Mouse (Mus musculus) neural tube, embryonic 11.5 days (tissue): ENCODE measurements around the gene Fam222a. TPM values are rescaled to one million over a fixed set of nuclear protein-coding genes. Genes with fewer than 3 reads are reported as not detected.

Experiments
- ATAC-seq: fragments of 200-750 bp; cut with Nextera tagmentation; 2 replicates; pipeline ENCODE4 v1.8.0; 2017; ENCODE audit warnings: moderate number of reproducible peaks, mild to moderate bottlenecking, moderate TSS enrichment, moderate library complexity; ENCODE audit not compliant: insufficient read depth, low FRiP score, low TSS enrichment
- DNase-seq: peaks from one replicate; pipeline ENCODE4 v3.0.0-alpha.2; 2015; ENCODE audit warnings: low spot score
- H3K27ac ChIP-seq: fragments of 300-500 bp; sonication (generic); 2 replicates; pipeline ENCODE4 v1.5.1; 2014; ENCODE audit warnings: low read depth, mild to moderate bottlenecking, low read length
- H3K27me3 ChIP-seq: fragments of 300-500 bp; sonication (generic); 2 replicates; pipeline ENCODE4 v1.6.1; 2014; ENCODE audit warnings: mild to moderate bottlenecking, low read length, mixed read lengths; ENCODE audit not compliant: control insufficient read depth, insufficient read depth
- H3K36me3 ChIP-seq: fragments of 300-500 bp; sonication (generic); 2 replicates; pipeline ENCODE4 v1.6.1; 2014; ENCODE audit warnings: mild to moderate bottlenecking, low read length, moderate library complexity, mixed read lengths; ENCODE audit not compliant: control insufficient read depth, insufficient read depth
- H3K4me1 ChIP-seq: fragments of 300-500 bp; sonication (generic); 2 replicates; pipeline ENCODE4 v1.6.1; 2014; ENCODE audit warnings: low read length, mixed read lengths; ENCODE audit not compliant: control insufficient read depth, insufficient read depth
- H3K4me2 ChIP-seq: fragments of 300-500 bp; sonication (generic); 2 replicates; pipeline ENCODE4 v1.6.1; 2014; ENCODE audit warnings: low read depth, mild to moderate bottlenecking, moderate library complexity
- H3K4me3 ChIP-seq: fragments of 300-500 bp; sonication (generic); 2 replicates; pipeline ENCODE4 v1.5.1; 2014; ENCODE audit warnings: low read depth, low read length
- H3K9ac ChIP-seq: fragments of 300-500 bp; sonication (generic); 2 replicates; pipeline ENCODE4 v1.6.1; 2014; ENCODE audit warnings: mild to moderate bottlenecking, low read length
- H3K9me3 ChIP-seq: fragments of 300-500 bp; sonication (generic); 2 replicates; pipeline ENCODE4 v1.6.1; 2016; ENCODE audit warnings: low read length; ENCODE audit not compliant: control insufficient read depth
- WGBS: fragments of 180-500 bp; shearing (Covaris S2); extraction: QIAGEN DNeasy Blood & Tissue Kit; methylation state at CpG from one replicate; pipeline ENCODE4 v1.1.7; 2014; 5-methylcytosine and 5-hydroxymethylcytosine counted together
- polyA plus RNA-seq: library from polyadenylated mRNA; unstranded; fragments of >200 nt; fragmentation: Nextera tagmentation; extraction: Ambion mirVana; gene quantifications from 2 replicates; pipeline ENCODE4 v1.2.1, GENCODE M21; 2014

Gene Fam222a
- polyA plus RNA-seq, 1 experiment from 2014 or later, result 7.5 TPM

DNA sequence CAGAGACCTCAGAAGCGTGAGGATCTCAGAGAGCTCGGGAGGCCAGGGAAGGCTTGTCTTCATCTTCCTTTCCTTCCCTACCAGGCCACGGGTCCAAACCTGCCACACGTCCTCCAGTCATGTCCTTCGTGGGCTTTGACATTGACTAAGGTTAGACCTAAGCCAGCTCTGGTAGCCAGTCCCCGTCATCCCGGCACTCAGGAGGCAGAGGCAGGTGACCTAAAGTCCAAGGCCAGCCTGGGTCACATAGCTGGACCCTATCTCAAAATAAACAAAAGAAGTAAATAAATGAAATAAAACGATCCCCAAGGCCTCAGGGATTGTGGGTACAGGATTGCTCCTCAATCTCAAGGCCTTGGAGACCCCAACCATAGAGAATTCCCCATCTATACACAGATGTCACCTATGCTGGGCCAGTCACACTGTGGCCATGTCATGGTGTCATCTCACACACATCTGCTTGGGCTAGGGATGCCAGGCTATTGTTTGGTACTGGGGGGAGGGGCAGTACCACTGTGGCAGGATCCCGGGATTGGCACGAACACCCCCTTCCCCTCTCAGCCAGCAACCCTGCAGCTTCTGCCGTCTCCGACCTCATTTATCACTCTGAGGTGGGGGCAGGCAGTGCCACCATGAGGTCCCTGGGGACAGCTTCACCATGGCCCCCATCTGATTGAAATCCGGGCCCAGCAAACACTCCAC is 15.2 kb upstream of the Fam222a start:
- Histone ChIP-seq H3K36me3 (no peaks in the 10 kb centered on the region), H3K9me3 (peaks cover 3% of the 10 kb centered on the region), H3K9ac (no peak overlapping the region), H3K4me3 (no peak overlapping the region), H3K27ac (no peak overlapping the region), H3K27me3 (no peaks in the 10 kb centered on the region), H3K4me1 (peaks cover 16% of the 10 kb centered on the region), H3K4me2 (no peak overlapping the region)
- DNase-seq (no peak), ATAC-seq (no peak)
- 69% methylated on average over 13 of the region's 13 CpGs for WGBS

GRCm38 (mm10) chr5:114553706-114554105 is 14.1 kb upstream of the Fam222a start:
- WGBS, result 49% methylated on average over 8 of the region's 8 CpGs

DNA sequence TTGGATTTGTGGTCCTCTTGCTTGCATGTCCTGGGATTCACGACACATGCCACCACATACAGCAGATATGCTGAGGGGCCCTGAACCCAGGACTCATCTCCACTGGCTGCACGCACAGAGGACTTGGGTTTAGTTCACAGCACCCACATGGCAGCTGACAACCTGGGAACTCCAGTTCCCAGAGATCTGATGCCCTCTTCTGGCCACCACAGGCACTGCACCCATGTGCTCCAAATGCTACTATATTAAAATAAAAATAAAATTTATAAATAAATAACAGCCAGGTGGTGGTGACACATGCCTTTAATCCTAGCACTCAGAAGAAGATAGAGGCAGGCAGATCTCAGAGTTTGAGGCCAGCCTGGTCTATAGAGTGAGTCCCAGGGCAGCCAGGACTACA is 12.4 kb upstream of the Fam222a start:
- Histone ChIP-seq H3K36me3 (no peaks in the 10 kb centered on the region), H3K9ac (no peak overlapping the region), H3K27ac (no peak overlapping the region), H3K4me2 (no peak overlapping the region), H3K4me1 (peaks cover 18% of the 10 kb centered on the region), H3K27me3 (no peaks in the 10 kb centered on the region), H3K4me3 (no peak overlapping the region), H3K9me3 (peaks cover 3% of the 10 kb centered on the region)
- no peak for ATAC-seq
- whole genome bisulfite sequencing, result 97% methylated on average over 2 of the region's 2 CpGs
- no peak for DNase-seq

More at GRCm38 (mm10) chr5:114553706-114554105, 14.1 kb upstream of the Fam222a start:
- Histone ChIP-seq H3K27me3 (no peaks in the 10 kb centered on the region), H3K4me3 (no peak overlapping the region), H3K36me3 (no peaks in the 10 kb centered on the region), H3K4me1 (peaks cover 18% of the 10 kb centered on the region), H3K9ac (no peak overlapping the region), H3K27ac (no peak overlapping the region), H3K4me2 (no peak overlapping the region), H3K9me3 (peaks cover 3% of the 10 kb centered on the region)
- ATAC-seq (no peak), DNase-seq (no peak)

- Histone ChIP-seq H3K27me3 (no peaks in the 10 kb centered on the region), H3K36me3 (no peaks in the 10 kb centered on the region), H3K9me3 (peaks cover 3% of the 10 kb centered on the region), H3K9ac (no peak overlapping the region), H3K4me1 (peaks cover 15% of the 10 kb centered on the region), H3K4me3 (no peak overlapping the region), H3K4me2 (no peak overlapping the region), H3K27ac (no peak overlapping the region)
- ATAC-seq (no peak), DNase-seq (no peak)
- WGBS, result 80% methylated on average over 11 of the region's 11 CpGs
Observed at GRCm38 (mm10) chr5:114556109-114556508, 11.7 kb upstream of the Fam222a start.

- H3K9me3 ChIP-seq, result peaks cover 3% of the 10 kb centered on the region
- H3K9ac ChIP-seq, result no peak overlapping the region
- peaks cover 8% of the 10 kb centered on the region for H3K4me1 ChIP-seq
- H3K36me3 ChIP-seq, result no peaks in the 10 kb centered on the region
- H3K27ac ChIP-seq, result no peak overlapping the region
- ATAC-seq (no peak), DNase-seq (no peak)
- no peak overlapping the region for H3K4me3 ChIP-seq
- H3K27me3 ChIP-seq, result no peaks in the 10 kb centered on the region
- H3K4me2 ChIP-seq, result no peak overlapping the region
- WGBS, result 60% methylated on average over 20 of the region's 20 CpGs
Observed at GRCm38 (mm10) chr5:114557765-114558731, 9.8 kb upstream of the Fam222a start.

DNA sequence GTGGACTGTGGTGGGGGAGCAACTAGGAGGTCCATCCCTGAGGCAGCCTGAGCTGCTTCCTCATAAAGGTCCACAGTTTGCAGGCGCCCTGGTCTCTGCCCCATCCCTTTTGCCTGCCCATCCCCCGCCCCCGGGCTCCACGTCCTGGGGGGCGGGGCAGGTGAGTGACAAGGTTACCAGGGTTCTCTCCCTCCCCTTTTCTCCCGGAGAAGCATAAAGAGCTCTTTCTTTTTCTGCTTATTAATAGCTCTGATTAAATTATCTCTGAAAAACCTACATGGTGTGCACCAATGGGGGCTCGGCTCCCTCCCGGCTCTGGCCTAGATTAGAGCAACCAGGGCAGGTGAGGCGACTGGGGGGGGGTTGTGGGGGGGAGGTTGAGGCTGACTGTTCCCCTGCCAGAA is 7.3 kb upstream of the Fam222a start:
- Histone ChIP-seq H3K4me1 (0 out of 2 replicates have a peak, but pooled peaks cover 3% of the 10 kb centered on the region), H3K27ac (no peak overlapping the region), H3K4me2 (no peak overlapping the region), H3K27me3 (no peaks in the 10 kb centered on the region), H3K36me3 (no peaks in the 10 kb centered on the region), H3K9ac (no peak overlapping the region), H3K9me3 (no peaks in the 10 kb centered on the region), H3K4me3 (no peak overlapping the region)
- 34% methylated on average over 9 of the region's 9 CpGs for WGBS
- DNase-seq (no peak), ATAC-seq (no peak)

- 58% methylated on average over 5 of the region's 5 CpGs for WGBS
- ATAC-seq, result no peak
- Histone ChIP-seq H3K9me3 (no peaks in the 10 kb centered on the region), H3K4me2 (no peak overlapping the region), H3K27me3 (no peaks in the 10 kb centered on the region), H3K4me1 (0 out of 2 replicates have a peak, but pooled peaks cover 3% of the 10 kb centered on the region), H3K36me3 (no peaks in the 10 kb centered on the region), H3K4me3 (no peak overlapping the region), H3K9ac (no peak overlapping the region), H3K27ac (no peak overlapping the region)
- no peak for DNase-seq
Observed at GRCm38 (mm10) chr5:114560965-114561364, 6.9 kb upstream of the Fam222a start.

GRCm38 (mm10) chr5:114563994-114564393 is 3.8 kb upstream of the Fam222a start:
- Histone ChIP-seq H3K27ac (no peak overlapping the region), H3K4me1 (peaks cover 6% of the 10 kb centered on the region), H3K36me3 (no peaks in the 10 kb centered on the region), H3K9ac (no peak overlapping the region), H3K27me3 (no peaks in the 10 kb centered on the region), H3K4me3 (no peak overlapping the region), H3K9me3 (no peaks in the 10 kb centered on the region), H3K4me2 (no peak overlapping the region)
- ATAC-seq (no peak), DNase-seq (no peak)
- WGBS, result 95% methylated on average over 7 of the region's 7 CpGs
